Mouse (Mus musculus) liver, adult 2 months (tissue): Measurements from ENCODE around the gene Ifit3. TPM values are rescaled to one million over a fixed set of nuclear protein-coding genes. Genes with fewer than 3 reads are reported as not detected.
A peak's percentile ranks its signal among the peaks of the same experiment; 100 is the strongest.

Experiments
- DNase-seq: peaks from one replicate; pipeline ENCODE4 v3.0.0-alpha.2; 2011; ENCODE audit warnings: low read depth, low spot score; ENCODE audit errors: extremely low read depth
- H3K27ac ChIP-seq: fragments of 200-500 bp; replicated peaks from 2 replicates; pipeline ENCODE4 v1.5.1; 2012; ENCODE audit warnings: low read depth, mild to moderate bottlenecking, control low read depth, inconsistent platforms, low read length; ENCODE audit not compliant: insufficient read depth
- H3K27me3 ChIP-seq: fragments of 200-500 bp; 2 replicates; pipeline ENCODE4 v1.6.1; 2012; ENCODE audit warnings: mild to moderate bottlenecking, moderate library complexity, low read length, inconsistent platforms; ENCODE audit not compliant: control insufficient read depth, insufficient read depth
- H3K36me3 ChIP-seq: fragments of 200-500 bp; 2 replicates; pipeline ENCODE4 v1.6.1; 2012; ENCODE audit warnings: low read length, inconsistent platforms; ENCODE audit not compliant: control insufficient read depth, insufficient read depth
- H3K4me1 ChIP-seq: fragments of 200-500 bp; 2 replicates; pipeline ENCODE4 v1.6.1; 2011; ENCODE audit warnings: low read length; ENCODE audit not compliant: control insufficient read depth, insufficient read depth
- H3K4me3 ChIP-seq: fragments of 200-500 bp; 2 replicates; pipeline ENCODE4 v1.5.1; 2011; ENCODE audit warnings: low read depth, mild to moderate bottlenecking, control low read depth, low read length, moderate library complexity; ENCODE audit not compliant: insufficient read depth
- H3K79me2 ChIP-seq: fragments of 200-500 bp; 2 replicates; pipeline ENCODE4 v1.6.1; 2012; ENCODE audit warnings: inconsistent platforms, mild to moderate bottlenecking, low read length, moderate library complexity; ENCODE audit not compliant: control insufficient read depth, insufficient read depth
- H3K9ac ChIP-seq: fragments of 200-500 bp; 2 replicates; pipeline ENCODE4 v1.6.1; 2012; ENCODE audit warnings: low read depth, mild to moderate bottlenecking, control low read depth, inconsistent platforms, low read length
- CTCF ChIP-seq: fragments of 200-500 bp; IDR thresholded peaks from 2 replicates; pipeline ENCODE4 v1.5.1; 2011; ENCODE audit warnings: low read depth, low read length, control low read depth
- POLR2A ChIP-seq: fragments of 200-500 bp; IDR thresholded peaks from 2 replicates; pipeline ENCODE4 v1.6.1; 2011; ENCODE audit warnings: low read length, control low read depth; ENCODE audit not compliant: insufficient read depth; ENCODE audit errors: extremely low read depth
- WGBS: fragments of 180-500 bp; shearing (Covaris S2); methylation state at CpG from one replicate; pipeline ENCODE4 v1.1.7; 2018; 5-methylcytosine and 5-hydroxymethylcytosine counted together
- polyA plus RNA-seq: library from polyadenylated mRNA; depleted of rRNA; stranded (reverse); fragments of >200 nt; gene quantifications from 2 replicates; pipeline ENCODE4 v1.2.3, GENCODE M21; 2012
- total RNA-seq: library from RNA; depleted of rRNA; stranded (reverse); fragments of >200 nt; gene quantifications from 2 replicates; pipeline ENCODE4 v1.2.3, GENCODE M21; 2014

Ifit3 gene
- total and polyA plus RNA-seq, 2 experiments = 5.8 to 39.2 TPM

DNA sequence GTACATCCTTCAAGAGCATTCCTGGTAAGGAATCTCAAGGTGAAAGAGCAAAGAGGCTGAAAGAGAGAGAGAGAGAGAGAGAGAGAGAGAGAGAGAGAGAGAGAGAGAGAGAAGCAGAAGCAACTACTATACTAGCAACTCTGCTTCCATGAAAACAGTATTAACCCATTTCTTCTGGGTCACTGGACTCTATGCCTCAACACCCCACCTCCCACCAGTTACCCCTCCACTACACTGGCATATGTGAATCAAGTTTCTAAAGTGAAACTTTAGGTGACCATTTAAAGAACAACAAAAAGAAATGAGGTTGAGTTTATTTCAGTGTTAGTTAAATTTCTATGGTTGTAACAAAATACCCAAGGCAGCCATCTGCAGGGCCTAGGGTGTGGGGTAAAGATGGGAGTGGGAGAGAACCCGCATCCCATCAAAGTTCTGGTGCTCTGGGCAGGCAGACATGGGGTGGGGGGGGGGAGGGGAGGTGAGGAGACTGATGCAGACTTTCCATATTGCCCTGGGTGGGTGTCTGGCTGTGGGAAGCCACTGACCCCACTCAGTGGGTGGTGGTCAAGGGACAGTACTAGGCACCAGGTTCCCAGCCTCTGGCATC, 17.1 kb upstream of the Ifit3 start:
- H3K4me3 ChIP-seq = no peak overlapping the region
- TF ChIP-seq POLR2A (no peak), CTCF (no peak)
- H3K79me2 ChIP-seq = no peaks in the 10 kb centered on the region
- peaks cover 4% of the 10 kb centered on the region for H3K4me1 ChIP-seq
- no peaks in the 10 kb centered on the region for H3K36me3 ChIP-seq
- H3K9ac ChIP-seq = no peak overlapping the region
- WGBS = 100% methylated on average over 1 of the region's 1 CpGs
- H3K27me3 ChIP-seq = no peaks in the 10 kb centered on the region
- no peak for DNase-seq
- no peak overlapping the region for H3K27ac ChIP-seq

DNA sequence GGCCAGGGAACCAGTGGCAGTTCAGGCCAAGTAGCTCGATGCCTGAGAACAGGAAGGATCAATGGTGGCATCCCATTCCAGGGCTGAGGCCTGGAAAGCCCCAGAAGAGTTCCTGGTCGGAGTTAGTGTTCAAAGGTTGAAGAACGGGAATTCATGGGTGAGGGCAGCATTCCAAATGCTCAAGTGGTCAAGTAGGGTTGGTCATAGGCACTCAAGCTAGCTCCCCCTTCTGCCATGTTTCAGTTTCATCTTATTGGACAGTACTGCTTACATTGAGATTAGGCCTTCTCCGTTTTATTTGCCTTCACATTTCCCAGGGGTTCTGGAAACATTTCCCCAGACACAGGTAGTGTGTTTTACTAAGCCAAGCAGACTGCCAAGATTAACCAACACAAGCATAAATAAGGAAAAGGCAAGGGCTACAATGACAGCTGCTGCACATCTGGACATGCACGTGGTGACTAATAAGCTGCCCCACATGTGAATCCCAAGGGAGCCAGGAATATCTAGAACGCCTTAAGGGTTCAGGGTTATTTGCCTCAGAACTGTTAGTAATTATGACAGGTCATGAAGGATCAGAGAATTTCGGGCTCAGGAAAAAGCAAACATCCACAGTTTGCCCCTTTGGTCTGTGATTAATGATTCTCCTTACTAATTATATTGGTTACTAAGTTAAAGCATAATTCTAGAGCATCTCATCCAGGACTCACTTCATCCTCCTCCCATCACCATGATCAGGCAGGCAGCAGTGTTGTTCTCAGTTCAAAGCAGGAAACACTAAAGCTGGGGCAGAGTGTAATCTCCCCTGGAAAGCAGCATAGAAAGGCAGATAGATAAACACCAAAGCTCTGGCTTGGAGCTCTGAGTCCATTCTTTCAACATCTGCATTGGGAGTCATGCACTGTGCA, 14.1 kb upstream of the Ifit3 start:
- Histone ChIP-seq H3K27me3 (no peaks in the 10 kb centered on the region), H3K27ac (peak overlapping the region; percentile 51), H3K4me1 (no peaks in the 10 kb centered on the region; the same call in 1 of the 2 replicates), H3K36me3 (no peaks in the 10 kb centered on the region; the same call in 1 of the 2 replicates), H3K79me2 (no peaks in the 10 kb centered on the region), H3K9ac (no peak overlapping the region), H3K4me3 (no peak overlapping the region)
- no peak for DNase-seq
- no peak for TF ChIP-seq CTCF
- no peak for TF ChIP-seq POLR2A
- 67% methylated on average over 7 of the region's 7 CpGs for WGBS

DNA sequence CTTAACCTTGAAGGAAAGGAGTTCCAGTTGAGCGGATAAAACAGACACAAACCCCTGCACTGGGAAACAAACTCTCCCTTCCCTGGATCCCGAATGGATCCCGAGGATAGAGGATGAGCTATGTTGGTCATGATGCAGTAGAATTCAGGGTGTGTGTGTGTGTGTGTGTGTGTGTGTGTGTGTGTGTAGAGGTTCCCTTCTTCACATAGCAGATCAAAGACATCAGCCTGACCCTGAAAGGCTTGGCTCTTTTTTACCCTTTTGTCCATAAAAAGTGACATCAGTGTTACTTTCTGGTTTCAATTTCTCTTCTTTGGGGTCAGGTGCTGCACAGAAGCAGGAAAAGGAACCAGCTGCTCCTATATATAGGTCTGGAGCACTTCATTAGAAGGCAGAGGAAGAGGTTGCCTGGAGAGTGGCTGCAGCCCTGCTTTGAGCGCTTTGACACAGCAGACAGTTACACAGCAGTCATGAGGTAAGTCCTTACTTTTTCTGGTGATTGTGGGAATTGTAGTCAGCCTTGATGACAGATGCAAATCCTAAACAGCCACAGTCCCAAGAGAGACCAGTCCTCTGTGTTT, 13.3 kb upstream of the Ifit3 start:
- peak overlapping the region; percentile 44; the same call in 1 of the 2 replicates for H3K4me3 ChIP-seq
- WGBS = 80% methylated on average over 4 of the region's 4 CpGs
- H3K27ac ChIP-seq = peak overlapping the region; percentile 51
- no peak for TF ChIP-seq POLR2A
- no peak for TF ChIP-seq CTCF
- H3K79me2 ChIP-seq = no peaks in the 10 kb centered on the region
- H3K4me1 ChIP-seq = no peaks in the 10 kb centered on the region; the same call in 1 of the 2 replicates
- peak overlapping the region; percentile 30; the same call in 1 of the 2 replicates for H3K9ac ChIP-seq
- H3K27me3 ChIP-seq = no peaks in the 10 kb centered on the region
- H3K36me3 ChIP-seq = no peaks in the 10 kb centered on the region; the same call in 1 of the 2 replicates
- no peak for DNase-seq

DNA sequence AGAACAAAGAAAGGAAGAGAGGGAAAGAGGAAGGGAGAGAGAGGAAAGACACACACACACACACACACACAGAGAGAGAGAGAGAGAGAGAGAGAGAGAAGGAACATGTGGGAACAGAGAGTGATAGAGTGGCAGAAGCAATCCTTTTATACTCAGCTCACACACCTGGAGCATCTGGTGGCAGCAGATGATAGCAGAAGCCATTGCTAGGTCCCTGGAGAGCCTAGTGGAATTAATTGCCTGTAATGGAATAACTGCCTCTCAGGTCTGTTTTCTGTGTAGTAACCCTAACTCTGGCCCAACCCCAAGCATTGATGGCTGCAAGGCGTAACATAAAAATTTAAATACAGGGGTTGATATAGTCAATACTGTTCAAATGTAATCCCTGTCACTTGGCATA, 12.3 kb upstream of the Ifit3 start:
- Histone ChIP-seq H3K9ac (no peak overlapping the region), H3K27me3 (no peaks in the 10 kb centered on the region), H3K4me1 (no peaks in the 10 kb centered on the region; the same call in 1 of the 2 replicates), H3K36me3 (no peaks in the 10 kb centered on the region; the same call in 1 of the 2 replicates), H3K27ac (no peak overlapping the region), H3K4me3 (0 out of 2 replicates have a peak overlapping the region, but pooled peaks have one; percentile 3), H3K79me2 (no peaks in the 10 kb centered on the region)
- WGBS = 94% methylated on average over 1 of the region's 1 CpGs
- TF ChIP-seq CTCF = no peak
- TF ChIP-seq POLR2A = no peak
- no peak for DNase-seq

DNA sequence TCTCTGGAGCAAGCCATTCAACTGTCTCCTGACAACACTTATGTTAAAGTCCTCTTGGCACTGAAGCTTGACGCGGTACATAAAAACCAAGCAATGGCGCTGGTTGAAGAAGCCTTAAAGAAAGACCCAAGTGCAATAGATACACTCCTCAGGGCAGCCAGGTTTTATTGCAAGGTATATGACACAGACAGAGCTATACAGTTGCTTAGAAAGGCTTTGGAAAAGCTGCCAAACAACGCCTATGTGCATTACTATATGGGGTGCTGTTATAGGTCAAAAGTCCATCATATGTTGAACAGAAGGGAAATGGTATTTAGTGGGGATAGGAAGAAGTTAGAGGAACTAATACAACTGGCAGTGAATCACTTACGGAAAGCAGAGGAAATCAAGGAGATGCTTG, 9.7 kb upstream of the Ifit3 start:
- no peak for DNase-seq
- H3K27ac ChIP-seq = no peak overlapping the region
- TF ChIP-seq POLR2A (no peak), CTCF (no peak)
- no peaks in the 10 kb centered on the region; the same call in 1 of the 2 replicates for H3K4me1 ChIP-seq
- no peaks in the 10 kb centered on the region; the same call in 1 of the 2 replicates for H3K36me3 ChIP-seq
- H3K27me3 ChIP-seq = no peaks in the 10 kb centered on the region
- no peaks in the 10 kb centered on the region for H3K79me2 ChIP-seq
- 93% methylated on average over 5 of the region's 5 CpGs for WGBS
- H3K4me3 ChIP-seq = no peak overlapping the region
- no peak overlapping the region for H3K9ac ChIP-seq
